Mouse (Mus musculus) neural tube, embryonic 14.5 days (tissue): ENCODE data around the gene Ifnar2. TPM values are rescaled to one million over a fixed set of nuclear protein-coding genes. Genes with fewer than 3 reads are reported as not detected.

ENCODE experiments used
- ATAC-seq: fragments of 200-750 bp; cut with Nextera tagmentation; 2 replicates; pipeline ENCODE4 v1.8.0; 2017; ENCODE audit warnings: low read depth, mild to moderate bottlenecking, moderate TSS enrichment, moderate library complexity
- H3K27ac ChIP-seq: fragments of 300-500 bp; sonication (generic); 2 replicates; pipeline ENCODE4 v1.5.1; 2014; ENCODE audit warnings: low read depth, mild to moderate bottlenecking, control low read depth, low read length, moderate library complexity, mixed read lengths
- H3K27me3 ChIP-seq: fragments of 300-500 bp; sonication (generic); 2 replicates; pipeline ENCODE4 v1.6.1; 2014; ENCODE audit warnings: low read length; ENCODE audit not compliant: control insufficient read depth, insufficient read depth
- H3K36me3 ChIP-seq: fragments of 300-500 bp; sonication (generic); 2 replicates; pipeline ENCODE4 v1.6.1; 2014; ENCODE audit warnings: low read length, mixed read lengths; ENCODE audit not compliant: control insufficient read depth, insufficient read depth
- H3K4me1 ChIP-seq: fragments of 300-500 bp; sonication (generic); 2 replicates; pipeline ENCODE4 v1.6.1; 2014; ENCODE audit warnings: low read length; ENCODE audit not compliant: control insufficient read depth, insufficient read depth
- H3K4me2 ChIP-seq: fragments of 300-500 bp; sonication (generic); 2 replicates; pipeline ENCODE4 v1.6.1; 2014; ENCODE audit warnings: mild to moderate bottlenecking, low read depth, low read length, control low read depth
- H3K4me3 ChIP-seq: fragments of 300-500 bp; sonication (generic); 2 replicates; pipeline ENCODE4 v1.5.1; 2014; ENCODE audit warnings: low read depth, low read length, control low read depth, mixed read lengths
- H3K9ac ChIP-seq: fragments of 300-500 bp; sonication (generic); replicated peaks from 2 replicates; pipeline ENCODE4 v1.6.1; 2014; ENCODE audit warnings: low read depth, mild to moderate bottlenecking, control low read depth, low read length, mixed read lengths
- H3K9me3 ChIP-seq: fragments of 300-500 bp; sonication (generic); 2 replicates; pipeline ENCODE4 v1.6.1; 2016; ENCODE audit warnings: low read length; ENCODE audit not compliant: control insufficient read depth
- WGBS: fragments of 180-500 bp; shearing (Covaris S2); extraction: QIAGEN DNeasy Blood & Tissue Kit; methylation state at CpG from one replicate; pipeline ENCODE4 v1.1.7; 2014; 5-methylcytosine and 5-hydroxymethylcytosine counted together
- polyA plus RNA-seq: library from polyadenylated mRNA; unstranded; fragments of >200 nt; fragmentation: Nextera tagmentation; extraction: Ambion mirVana; gene quantifications from 2 replicates; pipeline ENCODE4 v1.2.1, GENCODE M21; 2014

Ifnar2 gene
- 33.8 and 40.6 TPM in 2 replicates for polyA plus RNA-seq

GRCm38 (mm10) chr16:91372577-91373472, at the start of gene Ifnar2:
TSS of gene Ifnar2 (plus strand) at chr16:91372783.
- Histone ChIP-seq H3K4me1 (peaks cover 4% of the 10 kb centered on the region; the same call in 1 of the 2 replicates), H3K27ac (peak within 1 kb of the TSS; percentile 92), H3K36me3 (no peaks in the 10 kb centered on the region), H3K9ac (peak within 1 kb of the TSS; percentile 95), H3K27me3 (no peaks in the 10 kb centered on the region), H3K4me2 (peak within 1 kb of the TSS; percentile 60), H3K9me3 (no peaks in the 10 kb centered on the region), H3K4me3 (peak within 1 kb of the TSS; percentile 89)
- peak; percentile 96 for ATAC-seq
- under 1% methylated on average over 62 of the region's 62 CpGs for WGBS

GRCm38 (mm10) chr16:91327605-91328004, 45.0 kb upstream of the Ifnar2 start:
- H3K27me3 ChIP-seq = 0 out of 2 replicates have a peak, but pooled peaks cover 5% of the 10 kb centered on the region
- WGBS = 46% methylated on average over 7 of the region's 7 CpGs
- no peaks in the 10 kb centered on the region for H3K9me3 ChIP-seq
- peak; percentile 61; the same call in 1 of the 2 replicates for ATAC-seq
- H3K4me2 ChIP-seq = no peak overlapping the region
- H3K4me3 ChIP-seq = no peak overlapping the region
- no peaks in the 10 kb centered on the region for H3K36me3 ChIP-seq
- H3K27ac ChIP-seq = no peak overlapping the region
- H3K9ac ChIP-seq = no peak overlapping the region
- no peaks in the 10 kb centered on the region for H3K4me1 ChIP-seq

GRCm38 (mm10) chr16:91328922-91329321, 43.7 kb upstream of the Ifnar2 start:
- Histone ChIP-seq H3K4me1 (no peaks in the 10 kb centered on the region), H3K27ac (no peak overlapping the region), H3K9me3 (no peaks in the 10 kb centered on the region), H3K4me3 (no peak overlapping the region), H3K27me3 (no peaks in the 10 kb centered on the region), H3K4me2 (no peak overlapping the region), H3K36me3 (no peaks in the 10 kb centered on the region), H3K9ac (no peak overlapping the region)
- 71% methylated on average over 19 of the region's 19 CpGs for WGBS
- no peak for ATAC-seq

GRCm38 (mm10) chr16:91330496-91330895, 42.1 kb upstream of the Ifnar2 start:
- WGBS = 52% methylated on average over 6 of the region's 6 CpGs
- Histone ChIP-seq H3K4me3 (no peak overlapping the region), H3K4me1 (0 out of 2 replicates have a peak, but pooled peaks cover 4% of the 10 kb centered on the region)

GRCm38 (mm10) chr16:91331153-91331552, 41.4 kb upstream of the Ifnar2 start:
- ATAC-seq = no peak
- Histone ChIP-seq H3K4me2 (no peak overlapping the region), H3K27me3 (no peaks in the 10 kb centered on the region; the same call in 1 of the 2 replicates), H3K9me3 (no peaks in the 10 kb centered on the region), H3K36me3 (no peaks in the 10 kb centered on the region), H3K4me1 (0 out of 2 replicates have a peak, but pooled peaks cover 4% of the 10 kb centered on the region), H3K27ac (no peak overlapping the region), H3K9ac (no peak overlapping the region), H3K4me3 (no peak overlapping the region)
- 31% methylated on average over 5 of the region's 5 CpGs for WGBS

More at GRCm38 (mm10) chr16:91330496-91330895, 42.1 kb upstream of the Ifnar2 start:
- H3K4me2 ChIP-seq = no peak overlapping the region
- H3K27ac ChIP-seq = no peak overlapping the region
- no peak overlapping the region for H3K9ac ChIP-seq
- H3K27me3 ChIP-seq = no peaks in the 10 kb centered on the region; the same call in 1 of the 2 replicates
- ATAC-seq = no peak
- no peaks in the 10 kb centered on the region for H3K36me3 ChIP-seq
- H3K9me3 ChIP-seq = no peaks in the 10 kb centered on the region

- Histone ChIP-seq H3K4me2 (no peak overlapping the region), H3K4me1 (0 out of 2 replicates have a peak, but pooled peaks cover 4% of the 10 kb centered on the region), H3K9me3 (no peaks in the 10 kb centered on the region), H3K4me3 (no peak overlapping the region), H3K36me3 (no peaks in the 10 kb centered on the region), H3K9ac (no peak overlapping the region), H3K27ac (no peak overlapping the region), H3K27me3 (no peaks in the 10 kb centered on the region; the same call in 1 of the 2 replicates)
- no peak for ATAC-seq
- WGBS = 67% methylated on average over 7 of the region's 7 CpGs
Measured at GRCm38 (mm10) chr16:91332880-91333279, 39.7 kb upstream of the Ifnar2 start.

- H3K9me3 ChIP-seq = no peaks in the 10 kb centered on the region
- H3K27me3 ChIP-seq = no peaks in the 10 kb centered on the region; the same call in 1 of the 2 replicates
- 2% methylated on average over 10 of the region's 10 CpGs for WGBS
- no peak overlapping the region for H3K4me3 ChIP-seq
- H3K9ac ChIP-seq = no peak overlapping the region
- ATAC-seq = no peak
- H3K36me3 ChIP-seq = no peaks in the 10 kb centered on the region
- no peak overlapping the region for H3K27ac ChIP-seq
- H3K4me2 ChIP-seq = no peak overlapping the region
- H3K4me1 ChIP-seq = 0 out of 2 replicates have a peak, but pooled peaks cover 4% of the 10 kb centered on the region
Measured at GRCm38 (mm10) chr16:91334190-91334893, 38.2 kb upstream of the Ifnar2 start.

- Histone ChIP-seq H3K36me3 (no peaks in the 10 kb centered on the region), H3K27me3 (no peaks in the 10 kb centered on the region; the same call in 1 of the 2 replicates), H3K9me3 (no peaks in the 10 kb centered on the region), H3K9ac (no peak overlapping the region), H3K4me1 (0 out of 2 replicates have a peak, but pooled peaks cover 4% of the 10 kb centered on the region), H3K4me3 (no peak overlapping the region), H3K4me2 (no peak overlapping the region), H3K27ac (no peak overlapping the region)
- WGBS = 83% methylated on average over 4 of the region's 4 CpGs
- ATAC-seq = no peak
Measured at GRCm38 (mm10) chr16:91336753-91337152, 35.8 kb upstream of the Ifnar2 start.
